Mouse (Mus musculus): ENCODE measurements around the gene Btrc.

DNA sequence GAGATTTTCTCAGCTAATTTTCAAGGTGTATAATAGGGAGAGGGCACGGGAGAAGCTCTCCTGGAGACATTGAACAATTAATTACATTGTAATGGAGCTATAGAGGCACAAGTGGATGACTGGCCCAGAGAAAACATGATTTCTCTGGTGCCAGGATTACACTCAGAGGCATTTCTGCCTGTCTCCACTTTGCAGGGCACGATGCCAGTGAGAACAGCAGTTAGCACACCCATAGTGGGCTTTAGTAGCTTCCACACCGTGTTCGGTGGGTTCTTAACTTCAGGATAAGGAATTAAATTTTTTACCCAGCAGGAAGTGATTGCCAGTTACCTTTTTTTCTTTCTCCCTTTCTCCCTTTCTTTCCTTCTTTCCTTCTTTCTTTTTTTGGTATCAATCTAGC, 147.9 kb downstream of the Btrc start:
- TF ChIP-seq POLR2A (IDR thresholded peaks at IDR 0.05; ENCODE audit: control insufficient read depth in 1 of 2, insufficient read depth in 1 of 2, low read depth in 1 of 2, low read length in 2 of 2, poor library complexity in 1 of 2) (no peak), RCOR1 (IDR thresholded peaks at IDR 0.05; ENCODE audit: low read depth, low read length) (no peak), RAD21 (IDR thresholded peaks at IDR 0.05; ENCODE audit: low read depth, low read length) (no peak), MAFK (IDR thresholded peaks at IDR 0.05; ENCODE audit: borderline replicate concordance, low read depth, low read length) (no peak), E2F4 (IDR thresholded peaks at IDR 0.05; ENCODE audit: borderline replicate concordance, low read depth, low read length) (no peak), CHD1 (IDR thresholded peaks at IDR 0.05; ENCODE audit: low read depth, low read length) (no peak)
